Mouse (Mus musculus) megakaryocyte, embryonic 14.5 days (primary cell): ENCODE results near the gene Aldh1a7. TPM values are rescaled to one million over a fixed set of nuclear protein-coding genes. Genes with fewer than 3 reads are reported as not detected.

Experiments
- H3K27me3 ChIP-seq: replicated peaks from 2 replicates; pipeline ENCODE3; 2012; ENCODE audit warnings: inconsistent platforms
- H3K36me3 ChIP-seq: replicated peaks from 2 replicates; pipeline ENCODE3; 2012; ENCODE audit warnings: low read length, inconsistent platforms, mixed read lengths
- H3K4me1 ChIP-seq: 2 replicates; pipeline ENCODE4 v1.6.1; 2012; ENCODE audit warnings: inconsistent platforms
- H3K4me3 ChIP-seq: replicated peaks from 2 replicates; pipeline ENCODE3; 2012; ENCODE audit warnings: moderate library complexity, mild to moderate bottlenecking, inconsistent platforms
- H3K9me3 ChIP-seq: 2 replicates; pipeline ENCODE4 v1.6.1; 2012; ENCODE audit warnings: inconsistent platforms
- FLI1 ChIP-seq: IDR thresholded peaks from 2 replicates; pipeline ENCODE4 v1.6.1; 2012; ENCODE audit warnings: low read length, inconsistent platforms, mixed read lengths
- GATA1 ChIP-seq: IDR thresholded peaks from 3 replicates; pipeline ENCODE4 v1.6.1; 2012; ENCODE audit warnings: mixed read lengths, low read length, inconsistent platforms, borderline replicate concordance
- polyA plus RNA-seq: library from polyadenylated mRNA; stranded (reverse); fragments of >175 nt; gene quantifications from 2 replicates; pipeline ENCODE4 v1.2.3, GENCODE M21; 2012; ENCODE audit warnings: low replicate concordance; ENCODE audit not compliant: insufficient read depth

Gene Aldh1a7
- polyA plus RNA-seq, 1 experiment: not detected

DNA sequence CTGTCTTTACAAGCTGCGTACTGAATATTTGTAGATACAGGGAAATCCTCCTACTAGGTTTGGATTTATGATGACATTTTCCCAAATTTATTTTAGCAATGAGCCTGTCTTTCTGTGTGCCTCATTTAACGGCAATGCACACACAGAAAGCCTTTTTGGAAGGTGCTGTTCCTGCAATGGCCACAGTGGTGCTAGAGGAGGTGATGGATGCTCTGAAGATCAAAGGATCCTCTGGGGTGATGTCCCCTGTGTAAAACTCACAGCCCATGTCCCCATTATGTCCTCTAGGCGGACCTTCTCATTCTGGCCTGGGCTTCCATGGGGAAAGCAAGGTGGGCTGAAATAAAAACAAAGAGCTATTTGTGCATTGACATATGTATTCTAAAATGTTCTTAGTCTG is 83.0 kb downstream of the Aldh1a7 start:
- Histone ChIP-seq H3K27me3 (no peaks in the 10 kb centered on the region), H3K4me3 (no peak overlapping the region), H3K4me1 (no peaks in the 10 kb centered on the region), H3K9me3 (no peaks in the 10 kb centered on the region), H3K36me3 (no peaks in the 10 kb centered on the region)
- TF ChIP-seq FLI1 (no peak), GATA1 (no peak)

Other genes with a start within 250 kb of the Aldh1a7 start
- not detected in 2 replicates for gene Aldh1a1, start 234.8 kb downstream of the Aldh1a7 start, polyA plus RNA-seq
- 0.26 TPM in 1 of 2 replicates, not detected in the other for gene Tmc1, start 226.6 kb upstream of the Aldh1a7 start, polyA plus RNA-seq